Mouse (Mus musculus) right cerebral cortex, postnatal 10 days (tissue): ENCODE measurements around the gene Olfr822.
"Not testable (repeated sequence)": the region's sequence is repeated elsewhere in the genome, so short reads cannot be mapped to it uniquely, and the experiment has no call there.

Experiments
- DNase-seq, 2 experiments: peaks; one replicate each; pipeline ENCODE4 v3.0.0; 2021; ENCODE audit warnings: low spot score in 2 of 2

Olfr822 gene

GRCm38 (mm10) chr10:130070910-130071309 lies at the start of gene Olfr822:
TSS of gene Olfr822 (plus strand) at chr10:130071210.
- DNase-seq: no peak

GRCm38 (mm10) chr10:130030048-130030447 lies 41.0 kb upstream of the Olfr822 start, which contains the start of gene Olfr821:
TSS of gene Olfr821 (plus strand) at chr10:130030348.
- no peak for DNase-seq

GRCm38 (mm10) chr10:130037096-130037495 lies 33.9 kb upstream of the Olfr822 start:
- DNase-seq: no peak

GRCm38 (mm10) chr10:130092838-130093440 lies 21.9 kb downstream of the Olfr822 start:
- DNase-seq: peak; percentile 65 to 84

- DNase-seq: no peak
Observed at GRCm38 (mm10) chr10:130096104-130096503, 25.1 kb downstream of the Olfr822 start.

GRCm38 (mm10) chr10:130115283-130115682 lies 44.3 kb downstream of the Olfr822 start, which contains the start of gene Olfr823:
TSS of gene Olfr823 (minus strand) at chr10:130115383.
- not testable (repeated sequence) for DNase-seq

- DNase-seq: not testable (repeated sequence)
Observed at GRCm38 (mm10) chr10:130116045-130116444, 45.0 kb downstream of the Olfr822 start.
